Mouse (Mus musculus) gastrocnemius, adult 2 months (tissue): ENCODE data around the gene Stat5b. TPM values are rescaled to one million over a fixed set of nuclear protein-coding genes. Genes with fewer than 3 reads are reported as not detected.

Source experiments
- DNase-seq: peaks from one replicate; pipeline ENCODE4 v3.0.0; 2022
- H3K27ac ChIP-seq: fragments of 200-600 bp; 2 replicates; pipeline ENCODE4 v1.8.1; 2022; ENCODE audit warnings: mild to moderate bottlenecking
- H3K4me3 ChIP-seq: fragments of 200-600 bp; 2 replicates; pipeline ENCODE4 v1.8.1; 2022; ENCODE audit warnings: mild to moderate bottlenecking, moderate library complexity
- CTCF ChIP-seq: fragments of 200-600 bp; IDR thresholded peaks from 2 replicates; pipeline ENCODE4 v1.8.1; 2022; ENCODE audit warnings: antibody characterized with exemption, mild to moderate bottlenecking, moderate library complexity
- intact Hi-C: fragments of 180-260 bp; cut with DNase I; formaldehyde crosslinking; loops from one replicate; pipeline ENCODE4 v1.15.1; 2025
- total RNA-seq, 2 experiments: library from RNA; stranded (reverse); gene quantifications; 2 replicates each; pipeline ENCODE4 v1.2.3; 2021

Stat5b gene
- total RNA-seq, 2 experiments from 2014 or later = 139 to 145 TPM

GRCm38 (mm10) chr11:100745085-100745484, 105.4 kb downstream of the Stat5b start:
- peak; percentile 67 for TF ChIP-seq CTCF
- no peak overlapping the region for H3K27ac ChIP-seq

GRCm38 (mm10) chr11:100741348-100741747, 109.2 kb downstream of the Stat5b start:
- TF ChIP-seq CTCF = no peak
- peak; percentile 85 for DNase-seq
- intact Hi-C loops = no loop called here
- Histone ChIP-seq H3K27ac (0 out of 2 replicates have a peak overlapping the region, but pooled peaks have one; percentile 8), H3K4me3 (no peak overlapping the region)

More at GRCm38 (mm10) chr11:100745085-100745484, 105.4 kb downstream of the Stat5b start:
- no peak overlapping the region for H3K4me3 ChIP-seq
- intact Hi-C loops = loop anchor here (2.0 kb wide), 1 partner anchor 16 kb away; no protein-coding TSS in a partner anchor
- DNase-seq = peak; percentile 55

- no peak for DNase-seq
- Histone ChIP-seq H3K27ac (peak overlapping the region; percentile 89), H3K4me3 (peak overlapping the region; percentile 92)
- intact Hi-C loops = no loop called here
- no peak for TF ChIP-seq CTCF
Measured at GRCm38 (mm10) chr11:100738749-100739148, 111.8 kb downstream of the Stat5b start.

- TF ChIP-seq CTCF = no peak
- peak; percentile 99 for DNase-seq
- peak within 1 kb of the TSS; percentile 95 for H3K27ac ChIP-seq
- intact Hi-C loops = no loop called here
- peak within 1 kb of the TSS; percentile 92 for H3K4me3 ChIP-seq
Measured at GRCm38 (mm10) chr11:100738066-100738604, 112.4 kb downstream of the Stat5b start, which contains the start of gene Rab5c. Gene Rab5c, minus strand, starts transcription at chr11:100738215.

GRCm38 (mm10) chr11:100737105-100737733, 113.3 kb downstream of the Stat5b start:
- no peak for DNase-seq
- Histone ChIP-seq H3K4me3 (peak overlapping the region; percentile 92), H3K27ac (peak overlapping the region; percentile 95)
- intact Hi-C loops = no loop called here
- TF ChIP-seq CTCF = no peak

GRCm38 (mm10) chr11:100736746-100737080, 113.8 kb downstream of the Stat5b start:
- peak overlapping the region; percentile 92 for H3K4me3 ChIP-seq
- intact Hi-C loops = no loop called here
- H3K27ac ChIP-seq = peak overlapping the region; percentile 95
- DNase-seq = no peak
- TF ChIP-seq CTCF = no peak

GRCm38 (mm10) chr11:100735954-100736745, 114.4 kb downstream of the Stat5b start:
- peak overlapping the region; percentile 92 for H3K4me3 ChIP-seq
- intact Hi-C loops = no loop called here
- no peak for TF ChIP-seq CTCF
- peak overlapping the region; percentile 95 for H3K27ac ChIP-seq
- no peak for DNase-seq

GRCm38 (mm10) chr11:100735134-100735865, 115.2 kb downstream of the Stat5b start:
- TF ChIP-seq CTCF = no peak
- DNase-seq = no peak
- peak overlapping the region; percentile 92 for H3K4me3 ChIP-seq
- H3K27ac ChIP-seq = peak overlapping the region; percentile 95
- intact Hi-C loops = no loop called here

Other genes with a start within 250 kb of the Stat5b start
- gene Nkiras2, start 231.5 kb downstream of the Stat5b start, total RNA-seq = 10 to 100 TPM; 15.3 to 21.9 TPM
- 100 to 1,000 TPM; 116 TPM for gene Dnajc7, start 230.6 kb downstream of the Stat5b start, total RNA-seq
- under 1 TPM in 1 of 2 experiments, not detected in 1; 0.39 TPM for gene Zfp385c, start 158.3 kb downstream of the Stat5b start, total RNA-seq
- gene Dhx58, start 146.5 kb downstream of the Stat5b start, total RNA-seq = under 1 TPM; 0.38 to 0.39 TPM
- gene Kat2a, start 138.3 kb downstream of the Stat5b start, total RNA-seq = 10 to 100 TPM; 11.9 to 12.1 TPM
- not detected for gene Hspb9, start 136.9 kb downstream of the Stat5b start, total RNA-seq
- 10 to 100 TPM; 37.6 to 40.9 TPM for gene Rab5c, start 112.5 kb downstream of the Stat5b start, total RNA-seq
- not detected for gene Kcnh4, start 90.8 kb downstream of the Stat5b start, total RNA-seq
- not detected for gene Hcrt, start 87.8 kb downstream of the Stat5b start, total RNA-seq
- gene Ghdc, start 79.8 kb downstream of the Stat5b start, total RNA-seq = 1 to 10 TPM; 4.3 to 6.9 TPM
- 10 to 100 TPM; 11.7 to 15.8 TPM for gene Stat5a, start 8.6 kb upstream of the Stat5b start, total RNA-seq
- gene Stat3, start 88.8 kb upstream of the Stat5b start, total RNA-seq = 10 to 100 TPM; 40.6 to 44.2 TPM
- 100 to 1,000 TPM; 133 to 149 TPM for gene Cavin1, start 120.2 kb upstream of the Stat5b start, total RNA-seq
- 10 to 100 TPM; 59.6 to 65.2 TPM for gene Atp6v0a1, start 158.7 kb upstream of the Stat5b start, total RNA-seq
- gene Naglu, start 219.3 kb upstream of the Stat5b start, total RNA-seq = 1 to 10 TPM; 3.3 to 4.1 TPM
- gene Hsd17b1, start 227.7 kb upstream of the Stat5b start, total RNA-seq = under 1 TPM in 1 of 2 experiments, not detected in 1; 0.18 TPM
- 1 to 10 TPM; 7.1 to 9.8 TPM for gene Coasy, start 231.8 kb upstream of the Stat5b start, total RNA-seq
- gene Mlx, start 236.6 kb upstream of the Stat5b start, total RNA-seq = 10 to 100 TPM; 12.5 to 14.4 TPM
- 1 to 10 TPM; 1.5 to 2.2 TPM for gene Psmc3ip, start 244.7 kb upstream of the Stat5b start, total RNA-seq